Mouse (Mus musculus) forebrain, embryonic 15.5 days (tissue): ENCODE data around the gene Xlr3b. TPM values are rescaled to one million over a fixed set of nuclear protein-coding genes. Genes with fewer than 3 reads are reported as not detected.
"Not testable (repeated sequence)": the region's sequence is repeated elsewhere in the genome, so short reads cannot be mapped to it uniquely, and the experiment has no call there.

Experiments used
- ATAC-seq: fragments of 200-750 bp; cut with Nextera tagmentation; replicated peaks from 2 replicates; pipeline ENCODE4 v1.8.0; 2017; ENCODE audit warnings: mild to moderate bottlenecking, moderate TSS enrichment, moderate library complexity
- H3K27ac ChIP-seq: fragments of 300-500 bp; sonication (generic); replicated peaks from 2 replicates; pipeline ENCODE4 v1.5.1; 2015; ENCODE audit warnings: mild to moderate bottlenecking, inconsistent platforms
- H3K27me3 ChIP-seq: fragments of 300-500 bp; sonication (generic); 2 replicates; pipeline ENCODE4 v1.6.1; 2015; ENCODE audit warnings: inconsistent platforms
- H3K36me3 ChIP-seq: fragments of 300-500 bp; sonication (generic); 2 replicates; pipeline ENCODE4 v1.6.1; 2015; ENCODE audit warnings: mild to moderate bottlenecking, inconsistent platforms
- H3K4me1 ChIP-seq: fragments of 300-500 bp; sonication (generic); 2 replicates; pipeline ENCODE4 v1.6.1; 2015; ENCODE audit warnings: inconsistent platforms
- H3K4me2 ChIP-seq: fragments of 300-500 bp; sonication (generic); replicated peaks from 2 replicates; pipeline ENCODE4 v1.6.1; 2015; ENCODE audit warnings: mild to moderate bottlenecking, inconsistent platforms
- H3K4me3 ChIP-seq: fragments of 300-500 bp; sonication (generic); 2 replicates; pipeline ENCODE4 v1.5.1; 2015; ENCODE audit warnings: mild to moderate bottlenecking, inconsistent platforms
- H3K9ac ChIP-seq: fragments of 300-500 bp; sonication (generic); replicated peaks from 2 replicates; pipeline ENCODE4 v1.6.1; 2015; ENCODE audit warnings: mild to moderate bottlenecking, inconsistent platforms
- H3K9me3 ChIP-seq: fragments of 300-500 bp; sonication (generic); 2 replicates; pipeline ENCODE4 v1.6.1; 2016; ENCODE audit warnings: inconsistent platforms
- WGBS: fragments of 180-500 bp; shearing (Covaris S2); methylation state at CpG from one replicate; pipeline ENCODE4 v1.1.7; 2015; ENCODE audit warnings: mixed read lengths; 5-methylcytosine and 5-hydroxymethylcytosine counted together
- polyA plus RNA-seq: library from polyadenylated mRNA; unstranded; fragments of >200 nt; fragmentation: Nextera tagmentation; extraction: Ambion mirVana; gene quantifications from 2 replicates; pipeline ENCODE4 v1.2.1, GENCODE M21; 2015

The Xlr3b gene
- 12.6 and 16.1 TPM in 2 replicates for polyA plus RNA-seq

DNA sequence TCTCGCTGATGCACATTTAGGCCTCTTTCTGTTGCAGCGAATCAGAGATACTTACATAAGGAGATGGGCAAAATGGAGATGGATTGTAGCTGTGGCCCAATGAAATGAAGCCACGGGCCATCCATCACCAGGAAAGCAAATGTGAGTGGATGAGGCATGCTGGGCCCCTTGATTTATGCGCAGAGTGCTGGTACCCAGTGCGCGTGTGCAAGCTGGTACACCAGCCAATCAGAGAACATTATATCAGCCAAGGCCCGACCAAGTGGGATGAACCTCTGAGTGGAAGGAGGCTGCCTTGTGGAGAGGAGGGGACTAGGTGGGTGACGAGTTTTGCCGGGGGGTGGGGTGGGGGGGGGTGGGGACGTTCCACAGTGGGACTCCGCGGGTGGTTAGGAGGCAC, at the start of gene Xlr3b:
Gene Xlr3b, plus strand, starts transcription at position 274 of the 400 bp plus-strand sequence.
- H3K36me3 ChIP-seq, H3K4me3 ChIP-seq, H3K27ac ChIP-seq, H3K4me2 ChIP-seq, H3K9ac ChIP-seq, H3K27me3 ChIP-seq, H3K4me1 ChIP-seq, H3K9me3 ChIP-seq: not testable (repeated sequence)
- peak; percentile 57 for ATAC-seq
- 81% methylated on average over 12 of the region's 12 CpGs for WGBS

DNA sequence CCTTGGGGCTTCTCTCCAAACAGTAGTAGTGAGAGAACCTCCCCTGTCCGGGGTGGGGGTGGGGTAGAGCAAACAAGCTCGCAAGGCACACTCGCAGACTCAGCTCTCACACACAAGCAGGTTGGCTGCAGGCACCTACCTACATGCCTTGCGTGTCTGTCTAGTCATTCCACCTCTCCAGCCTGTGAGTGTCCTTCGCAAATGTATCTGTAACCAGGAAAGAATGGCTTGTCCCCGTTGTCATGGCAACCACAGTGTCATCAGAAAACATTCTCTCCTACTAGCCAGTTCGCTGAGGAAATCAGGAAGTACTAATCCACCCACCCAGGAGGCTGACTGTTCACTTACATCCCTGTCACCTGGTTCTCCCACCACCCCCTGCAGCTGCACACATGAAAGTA, 48.8 kb upstream of the Xlr3b start:
- peak; percentile 76 for ATAC-seq
- not testable (repeated sequence) for H3K27me3 ChIP-seq, H3K4me2 ChIP-seq, H3K4me3 ChIP-seq, H3K36me3 ChIP-seq, H3K4me1 ChIP-seq, H3K9me3 ChIP-seq, H3K27ac ChIP-seq, H3K9ac ChIP-seq
- no CpG with 5 or more reads among the region's 7 CpGs for WGBS

- H3K9ac ChIP-seq, H3K4me2 ChIP-seq, H3K4me1 ChIP-seq, ATAC-seq, H3K27me3 ChIP-seq, H3K4me3 ChIP-seq, H3K9me3 ChIP-seq, H3K27ac ChIP-seq, H3K36me3 ChIP-seq: not testable (repeated sequence)
- WGBS: no CpG with 5 or more reads among the region's 20 CpGs
Observed at GRCm38 (mm10) chrX:73148496-73148895, 43.5 kb upstream of the Xlr3b start, which contains the start of gene Xlr5b. Gene Xlr5b (plus strand): TSS chrX:73148796.

- WGBS: no CpG with 5 or more reads among the region's 7 CpGs
- ATAC-seq: not testable (repeated sequence)
Observed at GRCm38 (mm10) chrX:73149350-73149749, 42.7 kb upstream of the Xlr3b start, which contains the start of gene DXBay18. Gene DXBay18 (minus strand): TSS chrX:73149450.

GRCm38 (mm10) chrX:73176889-73177288, 15.1 kb upstream of the Xlr3b start, which contains the start of gene Spin2d:
Gene Spin2d (minus strand): TSS chrX:73176989.
- not testable (repeated sequence) for ATAC-seq, H3K9ac ChIP-seq, H3K27ac ChIP-seq, H3K4me1 ChIP-seq, H3K9me3 ChIP-seq, H3K4me2 ChIP-seq, H3K36me3 ChIP-seq, H3K4me3 ChIP-seq, H3K27me3 ChIP-seq
- WGBS: 83% methylated on average over 7 of the region's 15 CpGs

More at GRCm38 (mm10) chrX:73149350-73149749, 42.7 kb upstream of the Xlr3b start, which contains the start of gene DXBay18:
- not testable (repeated sequence) for H3K4me2 ChIP-seq, H3K4me3 ChIP-seq, H3K4me1 ChIP-seq, H3K27ac ChIP-seq, H3K27me3 ChIP-seq, H3K36me3 ChIP-seq, H3K9ac ChIP-seq, H3K9me3 ChIP-seq

GRCm38 (mm10) chrX:73213819-73214564, 22.0 kb downstream of the Xlr3b start, which contains the start of gene Xlr4b:
Gene Xlr4b (plus strand): TSS chrX:73214333.
- H3K4me1 ChIP-seq, ATAC-seq, H3K4me2 ChIP-seq, H3K36me3 ChIP-seq, H3K27ac ChIP-seq, H3K9me3 ChIP-seq, H3K9ac ChIP-seq, H3K27me3 ChIP-seq, H3K4me3 ChIP-seq: not testable (repeated sequence)
- WGBS: 82% methylated on average over 19 of the region's 19 CpGs

DNA sequence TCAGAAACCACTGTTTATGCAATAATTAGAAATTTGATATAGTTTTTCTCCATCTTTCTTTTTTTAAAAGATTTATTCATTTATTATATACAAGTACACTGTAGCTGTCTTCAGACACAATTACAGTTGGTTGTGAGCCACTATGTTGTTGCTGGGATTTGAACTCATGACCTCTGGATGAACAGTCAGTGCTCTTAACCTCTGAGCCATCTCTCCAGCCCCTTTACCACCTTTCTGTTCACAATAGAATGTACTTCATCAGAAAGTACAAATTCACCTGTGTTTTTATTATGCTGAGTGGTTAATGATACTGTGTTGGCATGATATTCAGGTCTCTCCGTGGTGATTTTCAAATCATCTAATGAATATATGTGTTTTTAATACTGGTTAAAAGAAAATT, 33.4 kb downstream of the Xlr3b start:
- Histone ChIP-seq H3K27me3 (no peaks in the 10 kb centered on the region), H3K36me3 (no peaks in the 10 kb centered on the region), H3K4me3 (no peak overlapping the region), H3K9ac (no peak overlapping the region), H3K4me2 (no peak overlapping the region), H3K9me3 (no peaks in the 10 kb centered on the region), H3K4me1 (no peaks in the 10 kb centered on the region), H3K27ac (no peak overlapping the region)
- WGBS: 37% methylated on average over 1 of the region's 1 CpGs
- ATAC-seq: no peak

DNA sequence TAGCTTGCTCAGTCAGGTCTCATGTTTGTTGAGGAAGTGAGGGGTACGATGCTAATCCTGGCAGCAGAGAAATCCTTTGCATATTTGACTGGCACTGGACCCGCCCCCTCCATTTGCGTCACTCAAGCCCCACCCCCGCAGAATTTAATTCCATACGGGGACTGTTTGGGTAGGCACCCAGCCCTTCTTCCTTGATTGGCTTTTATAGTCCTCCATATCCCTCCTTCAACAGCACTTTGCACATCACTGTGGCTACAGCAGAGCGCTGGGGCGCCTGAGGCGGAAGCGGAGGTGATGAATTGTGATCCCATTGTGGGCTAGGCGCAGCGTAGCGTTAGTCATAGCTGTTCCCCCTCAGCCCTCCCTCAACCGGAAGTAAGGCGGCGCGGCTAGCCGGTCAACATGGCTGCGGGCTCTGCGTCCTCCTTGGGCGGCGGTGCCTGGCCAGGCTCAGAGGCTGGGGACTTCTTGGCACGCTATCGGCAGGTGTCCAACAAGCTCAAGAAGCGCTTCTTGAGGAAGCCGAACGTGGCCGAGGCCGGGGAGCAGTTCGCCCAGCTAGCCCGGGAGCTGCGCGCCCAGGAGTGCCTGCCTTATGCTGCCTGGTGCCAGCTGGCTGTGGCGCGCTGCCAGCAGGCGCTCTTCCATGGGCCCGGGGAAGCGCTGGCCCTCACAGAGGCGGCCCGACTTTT, 36.1 kb downstream of the Xlr3b start, which contains the start of gene F8a:
Gene F8a, plus strand, starts transcription at position 378 of the 692 bp plus-strand sequence.
- 24% methylated on average over 36 of the region's 39 CpGs for WGBS
- Histone ChIP-seq H3K4me1 (no peaks in the 10 kb centered on the region), H3K27ac (peak within 1 kb of the TSS; percentile 97), H3K36me3 (no peaks in the 10 kb centered on the region), H3K27me3 (no peaks in the 10 kb centered on the region), H3K4me2 (peak within 1 kb of the TSS; percentile 65), H3K9ac (peak within 1 kb of the TSS; percentile 75), H3K4me3 (peak within 1 kb of the TSS; percentile 67), H3K9me3 (no peaks in the 10 kb centered on the region)
- peak; percentile 97 for ATAC-seq

GRCm38 (mm10) chrX:73228606-73229214, 36.7 kb downstream of the Xlr3b start:
- peak overlapping the region; percentile 65 for H3K4me2 ChIP-seq
- H3K9ac ChIP-seq: peak overlapping the region; percentile 75
- no peaks in the 10 kb centered on the region for H3K9me3 ChIP-seq
- peak overlapping the region; percentile 97 for H3K27ac ChIP-seq
- H3K36me3 ChIP-seq: no peaks in the 10 kb centered on the region
- ATAC-seq: peak; percentile 66
- no peaks in the 10 kb centered on the region for H3K4me1 ChIP-seq
- H3K4me3 ChIP-seq: peak overlapping the region; percentile 67
- H3K27me3 ChIP-seq: no peaks in the 10 kb centered on the region
- 29% methylated on average over 50 of the region's 51 CpGs for WGBS

DNA sequence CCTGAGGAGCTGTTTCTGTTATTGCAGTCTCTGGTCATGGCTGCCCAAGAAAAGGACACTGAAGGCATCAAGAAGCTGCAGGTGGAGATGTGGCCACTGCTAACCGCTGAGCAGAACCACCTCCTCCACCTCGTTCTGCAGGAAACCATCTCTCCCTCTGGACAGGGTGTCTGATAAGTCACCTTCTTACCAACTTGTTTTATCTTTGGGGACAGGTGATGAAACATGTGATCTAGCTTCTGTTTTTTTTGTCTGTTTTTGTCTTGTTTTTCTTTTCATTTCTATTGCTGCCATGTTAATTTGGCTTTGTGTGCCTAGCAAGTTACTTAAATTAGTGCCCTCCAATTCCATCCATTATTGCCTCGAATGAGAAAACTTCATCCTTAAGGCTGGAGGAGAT, 37.3 kb downstream of the Xlr3b start:
- 27% methylated on average over 3 of the region's 3 CpGs for WGBS
- no peaks in the 10 kb centered on the region for H3K27me3 ChIP-seq
- H3K4me2 ChIP-seq: peak overlapping the region; percentile 65
- H3K4me1 ChIP-seq: no peaks in the 10 kb centered on the region
- H3K9ac ChIP-seq: peak overlapping the region; percentile 75
- no peaks in the 10 kb centered on the region for H3K9me3 ChIP-seq
- no peak for ATAC-seq
- no peaks in the 10 kb centered on the region for H3K36me3 ChIP-seq
- H3K4me3 ChIP-seq: peak overlapping the region; percentile 67
- H3K27ac ChIP-seq: peak overlapping the region; percentile 97

- not testable (repeated sequence) for H3K27ac ChIP-seq, H3K9ac ChIP-seq, ATAC-seq, H3K27me3 ChIP-seq, H3K4me1 ChIP-seq, H3K4me2 ChIP-seq, H3K9me3 ChIP-seq, H3K4me3 ChIP-seq, H3K36me3 ChIP-seq
- 91% methylated on average over 14 of the region's 14 CpGs for WGBS
Observed at GRCm38 (mm10) chrX:73242821-73243325, 50.9 kb downstream of the Xlr3b start, which contains the start of gene Xlr4c. Gene Xlr4c (minus strand): TSS chrX:73243130.
